Mouse (Mus musculus) thymus, adult 18-20 months (tissue): Measurements from ENCODE around the gene St8sia4.
"Not testable (repeated sequence)": the region's sequence is repeated elsewhere in the genome, so short reads cannot be mapped to it uniquely, and the experiment has no call there.

Experiments used
- DNase-seq, 2 experiments: peaks; one replicate each; pipeline ENCODE4 v3.0.0; 2022; ENCODE audit warnings: mixed read lengths in 2 of 2

Gene St8sia4

GRCm38 (mm10) chr1:95591101-95591500 is 76.3 kb downstream of the St8sia4 start:
- no peak for DNase-seq

- peak in 1 of 2 experiments; percentile 6 for DNase-seq
Measured at GRCm38 (mm10) chr1:95590108-95590507, 77.3 kb downstream of the St8sia4 start.

GRCm38 (mm10) chr1:95589471-95589870 is 77.9 kb downstream of the St8sia4 start:
- no peak for DNase-seq

- no peak for DNase-seq
Measured at GRCm38 (mm10) chr1:95583310-95583709, 84.1 kb downstream of the St8sia4 start.

GRCm38 (mm10) chr1:95582264-95582663 is 85.1 kb downstream of the St8sia4 start:
- no peak for DNase-seq

GRCm38 (mm10) chr1:95572619-95573540 is 94.5 kb downstream of the St8sia4 start:
- no peak for DNase-seq

- DNase-seq = no peak
Measured at GRCm38 (mm10) chr1:95571106-95571505, 96.3 kb downstream of the St8sia4 start.

- not testable (repeated sequence) for DNase-seq
Measured at GRCm38 (mm10) chr1:95554556-95554955, 112.8 kb downstream of the St8sia4 start.

- no peak for DNase-seq
Measured at GRCm38 (mm10) chr1:95541460-95541859, 125.9 kb downstream of the St8sia4 start.
